Mouse (Mus musculus): ENCODE results near the gene Cbx4.

GRCm38 (mm10) chr11:119086144-119086971 is at the start of gene Cbx4:
- TF ChIP-seq POLR2A (IDR thresholded peaks at IDR 0.05; ENCODE audit: low read depth, low read length) (peak; percentile 52), CTCF (conservative IDR thresholded peaks at IDR 0.05; ENCODE audit: insufficient read depth, insufficient read length, low read depth, low read length) (peak; percentile 40)
